In genomic region chr5:140641254-140641928, GRCm38 (mm10) we compare ENCODE assay signal across 8 mouse cellular contexts. TPM values are rescaled to one million over a fixed set of nuclear protein-coding genes. Genes with fewer than 3 reads are reported as not detected.
DNase-seq lines count a peak whose midpoint lies in the region; ATAC-seq and TF ChIP-seq lines count a peak whose summit lies in the region.

No protein-coding gene starts in this region.

- no peak overlapping the region for H3K4me2 ChIP-seq in kidney, postnatal 0 days (ENCODE audit: low read length)
- peak overlapping the region; percentile 21; the same call in 1 of the 2 replicates for H3K4me2 ChIP-seq in heart, embryonic 12.5 days
- no peak overlapping the region for H3K4me2 ChIP-seq in liver, postnatal 0 days (ENCODE audit: low read depth, low read length)

- peaks cover 17% of the 10 kb centered on the region; the same call in 1 of the 2 replicates for H3K4me1 ChIP-seq in kidney, postnatal 0 days (replicated peaks; ENCODE audit: insufficient read depth, low read length)
- H3K4me1 ChIP-seq in heart, embryonic 12.5 days (replicated peaks): peaks cover 67% of the 10 kb centered on the region
- peaks cover 42% of the 10 kb centered on the region for H3K4me1 ChIP-seq in liver, postnatal 0 days (ENCODE audit: insufficient read depth)

- no peak overlapping the region for H3K4me3 ChIP-seq in kidney, postnatal 0 days (replicated peaks; ENCODE audit: low read depth, low read length)
- H3K4me3 ChIP-seq in heart, embryonic 12.5 days: no peak overlapping the region
- no peak overlapping the region for H3K4me3 ChIP-seq in liver, postnatal 0 days (ENCODE audit: low read depth, low read length)

- TF ChIP-seq EP300 in liver, postnatal 0 days (IDR thresholded peaks at IDR 0.05; ENCODE audit: low read depth): no peak

- no peaks in the 10 kb centered on the region for H3K9me3 ChIP-seq in kidney, postnatal 0 days (replicated peaks; ENCODE audit: low read length)
- H3K9me3 ChIP-seq in heart, embryonic 12.5 days (replicated peaks): no peaks in the 10 kb centered on the region
- H3K9me3 ChIP-seq in liver, postnatal 0 days (ENCODE audit: low read length): no peaks in the 10 kb centered on the region

- H3K36me3 ChIP-seq in kidney, postnatal 0 days (ENCODE audit: insufficient read depth, low read length): 0 out of 2 replicates have a peak, but pooled peaks cover 14% of the 10 kb centered on the region
- peaks cover 40% of the 10 kb centered on the region for H3K36me3 ChIP-seq in heart, embryonic 12.5 days
- 0 out of 2 replicates have a peak, but pooled peaks cover 3% of the 10 kb centered on the region for H3K36me3 ChIP-seq in liver, postnatal 0 days (replicated peaks; ENCODE audit: insufficient read depth, low read length)

- H3K9ac ChIP-seq in kidney, postnatal 0 days (ENCODE audit: low read depth, low read length): no peak overlapping the region
- peak overlapping the region; percentile 17 for H3K9ac ChIP-seq in heart, embryonic 12.5 days
- no peak overlapping the region for H3K9ac ChIP-seq in liver, postnatal 0 days (replicated peaks)

- ATAC-seq in kidney, postnatal 0 days (replicated peaks; ENCODE audit: low FRiP score, low read depth): no peak
- ATAC-seq in heart, embryonic 12.5 days (ENCODE audit: insufficient number of reproducible peaks, low FRiP score): no peak; the same call in 1 of the 2 replicates
- no peak for ATAC-seq in liver, postnatal 0 days

- no peaks in the 10 kb centered on the region for H3K27me3 ChIP-seq in kidney, postnatal 0 days (ENCODE audit: insufficient read depth, low read length)
- no peaks in the 10 kb centered on the region for H3K27me3 ChIP-seq in heart, embryonic 12.5 days (replicated peaks)
- H3K27me3 ChIP-seq in liver, postnatal 0 days (ENCODE audit: insufficient read depth, low read length): no peaks in the 10 kb centered on the region

- peak; percentile 43 for DNase-seq in kidney, postnatal 0 days (ENCODE audit: low spot score)
- no peak for DNase-seq in kidney, postnatal 36 days
- peak; percentile 64 for DNase-seq in embryo, embryonic 10.5 days (ENCODE audit: low spot score)
- DNase-seq in liver, postnatal 0 days: no peak
- no peak for DNase-seq in adrenal gland, postnatal 25 days
- no peak for DNase-seq in urinary bladder, postnatal 14 days (ENCODE audit: low spot score)
- no peak for DNase-seq in cerebellum, adult 11-12 months

- WGBS in kidney, postnatal 0 days: 50% methylated on average over 10 of the region's 10 CpGs
- WGBS in heart, embryonic 12.5 days: 53% methylated on average over 10 of the region's 10 CpGs
- 70% methylated on average over 10 of the region's 10 CpGs for WGBS in liver, postnatal 0 days (ENCODE audit: insufficient replicate concordance)

- H3K27ac ChIP-seq in kidney, postnatal 0 days: peak overlapping the region; percentile 1; the same call in 1 of the 2 replicates
- peak overlapping the region; percentile 20; the same call in 1 of the 2 replicates for H3K27ac ChIP-seq in heart, embryonic 12.5 days (ENCODE audit: poor library complexity, severe bottlenecking)
- peak overlapping the region; percentile 71 for H3K27ac ChIP-seq in liver, postnatal 0 days (ENCODE audit: low read depth)

- no peak for TF ChIP-seq CTCF in kidney, postnatal 0 days (IDR thresholded peaks at IDR 0.05; ENCODE audit: low read depth)
- TF ChIP-seq CTCF in liver, postnatal 0 days (IDR thresholded peaks at IDR 0.05; ENCODE audit: low read depth): no peak

RNA-seq across cellular contexts. Expression of gene Ttyh3, which starts 7.4 kb away (rescaled TPM):
- 21.7 and 25.3 TPM in 2 replicates for polyA plus RNA-seq in kidney, postnatal 0 days (2015; fragmentation: Nextera tagmentation; extraction: Ambion mirVana)
- 36.3 and 38.0 TPM in 2 replicates for polyA plus RNA-seq in heart, embryonic 12.5 days (2016; fragmentation: Nextera tagmentation; extraction: Ambion mirVana)
- polyA plus RNA-seq in liver, postnatal 0 days (2015; fragmentation: Nextera tagmentation; extraction: Ambion mirVana): 5.2 and 6.5 TPM in 2 replicates
- 121 and 195 TPM in 2 replicates for total RNA-seq in adrenal gland, postnatal 25 days (2021)

RNA-seq across cellular contexts. Expression of gene Lfng, which starts 34.3 kb away (rescaled TPM):
- polyA plus RNA-seq in kidney, postnatal 0 days (2015; fragmentation: Nextera tagmentation; extraction: Ambion mirVana): 28.8 and 33.4 TPM in 2 replicates
- polyA plus RNA-seq in heart, embryonic 12.5 days (2016; fragmentation: Nextera tagmentation; extraction: Ambion mirVana): 2.9 and 4.3 TPM in 2 replicates
- polyA plus RNA-seq in liver, postnatal 0 days (2015; fragmentation: Nextera tagmentation; extraction: Ambion mirVana): 5.0 and 5.9 TPM in 2 replicates
- 9.6 and 16.8 TPM in 2 replicates for total RNA-seq in adrenal gland, postnatal 25 days (2021)

Comparison
In these comparisons a context has a peak if more than half of its experiments do, and no peak if none do; other contexts are left out.
1. DNase-seq: peak in kidney, postnatal 0 days (single experiment) and embryo, embryonic 10.5 days (single experiment); none in kidney, postnatal 36 days (0 of 2), liver, postnatal 0 days (single experiment), adrenal gland, postnatal 25 days (single experiment), urinary bladder, postnatal 14 days (single experiment) and cerebellum, adult 11-12 months (single experiment).
2. H3K27ac ChIP-seq: peak in every context shown above with its lines; median percentile 71 in liver, postnatal 0 days; 20 in heart, embryonic 12.5 days; 1 in kidney, postnatal 0 days.